Mouse (Mus musculus) spleen, postnatal 36 days (tissue): ENCODE data around the gene Dars2.

Source experiments
- DNase-seq, 2 experiments: peaks; one replicate each; pipeline ENCODE4 v3.0.0; 2022; ENCODE audit warnings: low spot score in 2 of 2, mixed read lengths in 1 of 2

The Dars2 gene

DNA sequence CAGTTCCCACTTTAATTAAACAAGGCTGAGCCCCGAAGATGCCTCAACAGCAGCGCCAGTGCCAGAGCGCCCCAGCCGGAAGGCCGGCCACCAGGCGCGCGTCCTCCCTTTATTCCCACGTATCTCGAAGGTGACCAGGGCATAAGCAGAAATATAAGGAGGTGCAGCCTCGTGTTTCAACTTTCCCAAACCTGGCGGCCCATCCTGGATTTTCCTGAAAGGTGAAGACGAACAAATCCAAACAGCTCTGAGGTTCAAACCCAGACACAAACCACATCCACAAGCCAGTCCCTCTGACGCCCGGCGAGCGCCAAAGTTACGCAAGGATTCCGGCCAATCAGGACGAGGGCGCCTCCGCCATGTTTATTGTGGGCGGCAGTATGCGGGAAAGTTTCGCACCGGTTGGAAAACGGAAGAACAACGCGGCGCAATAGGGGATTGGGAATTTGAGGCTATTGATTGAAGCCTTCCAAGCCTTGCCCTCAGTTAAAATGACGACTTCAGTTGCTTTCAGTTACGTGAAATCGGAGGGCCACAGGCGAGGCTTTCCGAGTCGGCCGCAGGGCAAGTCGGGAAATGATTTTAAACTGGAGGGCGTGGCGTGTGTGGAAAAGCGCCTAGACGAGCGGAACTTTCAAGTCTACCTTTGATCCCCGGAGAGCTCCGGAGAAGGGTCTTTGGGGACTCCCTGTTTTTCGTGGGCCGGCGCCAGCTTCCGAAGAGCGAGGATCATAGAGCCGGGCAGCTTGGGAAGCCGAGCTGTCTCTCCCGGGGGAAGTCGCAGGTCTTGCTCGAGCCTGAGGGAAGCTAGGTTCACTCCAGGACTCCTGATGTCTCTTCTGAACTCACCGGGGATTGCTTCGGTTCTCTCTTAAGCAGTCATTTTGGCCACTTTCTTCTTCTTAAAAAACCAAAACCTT lies at the start of gene Dars2, which contains the start of gene Cenpl:
Gene Dars2 (minus strand): TSS at position 307 of the 920 bp plus-strand sequence.
Gene Cenpl (plus strand): TSS at position 362 of the 920 bp plus-strand sequence.
- peak; percentile 92 to 95 for DNase-seq

DNA sequence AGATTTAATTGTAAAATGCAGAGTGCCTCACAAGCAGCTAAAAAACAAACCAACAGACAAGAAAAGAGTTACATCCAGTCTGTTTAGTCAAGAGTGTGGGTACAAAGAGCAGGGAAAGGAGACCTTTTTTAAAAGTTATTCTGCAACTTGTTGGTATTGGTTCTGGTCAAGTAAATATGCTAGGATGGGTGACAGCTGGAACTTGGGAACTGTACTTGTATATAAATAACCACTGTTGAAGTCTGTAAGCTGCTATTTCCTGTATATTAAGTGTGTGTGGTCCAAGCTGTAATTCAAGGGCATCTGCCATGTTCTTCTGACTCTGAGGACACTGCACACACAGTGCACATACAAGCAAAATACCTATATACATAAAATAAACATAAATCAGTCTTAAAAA lies 44.1 kb upstream of the Dars2 start:
- no peak for DNase-seq

GRCm38 (mm10) chr1:161109216-161109615 lies 38.8 kb upstream of the Dars2 start:
- no peak for DNase-seq

DNA sequence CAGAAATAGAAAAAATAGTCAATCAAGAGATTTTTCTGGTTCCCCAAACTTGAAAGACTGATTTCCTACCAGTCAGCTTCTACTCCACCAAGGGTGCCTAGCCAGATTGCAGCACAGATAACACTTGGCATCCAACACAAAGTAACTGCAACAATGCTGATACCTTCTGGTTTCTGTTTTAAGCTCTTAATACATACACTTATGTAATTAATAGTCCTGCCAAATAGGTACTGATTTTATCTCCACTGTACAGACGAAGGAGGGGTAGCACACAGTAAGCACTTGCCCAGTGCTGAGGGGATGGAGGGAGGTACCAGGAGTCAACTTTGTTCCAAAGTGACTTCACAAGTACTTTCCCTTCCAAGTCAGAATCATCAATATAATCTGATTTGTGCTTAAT lies 33.4 kb upstream of the Dars2 start:
- no peak for DNase-seq

DNA sequence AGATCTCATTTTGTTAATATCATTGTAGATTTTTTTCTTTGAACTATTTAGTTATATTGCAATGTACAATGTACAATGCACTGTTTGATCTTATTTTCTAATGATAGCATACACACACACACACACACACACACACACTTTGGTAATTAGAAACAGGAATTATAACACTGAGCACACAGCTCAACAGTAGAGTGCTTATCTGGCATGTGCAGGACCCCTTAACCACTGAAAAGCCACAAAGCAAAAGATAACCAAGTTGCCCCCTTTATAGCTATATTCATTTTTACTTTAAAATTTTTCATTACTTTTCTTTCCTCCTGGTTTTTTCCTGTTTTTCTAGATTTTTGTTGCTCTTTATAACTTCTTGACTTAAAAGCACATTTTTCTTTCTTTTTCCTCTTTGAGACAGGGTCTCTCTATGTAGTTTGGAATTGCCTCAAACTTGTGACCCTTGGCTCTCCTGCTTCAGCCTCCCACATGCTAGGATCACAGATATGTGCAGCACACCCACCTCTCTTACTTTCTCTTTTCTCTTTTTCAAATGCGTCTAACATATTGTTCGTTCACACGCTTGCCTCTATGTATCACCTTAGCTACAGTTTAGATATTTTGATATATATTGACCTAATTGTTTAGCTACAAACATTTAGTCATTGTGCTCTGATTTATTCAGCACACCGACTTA lies 29.4 kb upstream of the Dars2 start:
- no peak for DNase-seq

GRCm38 (mm10) chr1:161077243-161077642 lies 6.8 kb upstream of the Dars2 start:
- no peak for DNase-seq

GRCm38 (mm10) chr1:161076238-161076637 lies 5.8 kb upstream of the Dars2 start:
- DNase-seq, result no peak

GRCm38 (mm10) chr1:161071272-161071620 lies 788 bp upstream of the Dars2 start:
- DNase-seq, result peak in 1 of 2 experiments; percentile 8

DNA sequence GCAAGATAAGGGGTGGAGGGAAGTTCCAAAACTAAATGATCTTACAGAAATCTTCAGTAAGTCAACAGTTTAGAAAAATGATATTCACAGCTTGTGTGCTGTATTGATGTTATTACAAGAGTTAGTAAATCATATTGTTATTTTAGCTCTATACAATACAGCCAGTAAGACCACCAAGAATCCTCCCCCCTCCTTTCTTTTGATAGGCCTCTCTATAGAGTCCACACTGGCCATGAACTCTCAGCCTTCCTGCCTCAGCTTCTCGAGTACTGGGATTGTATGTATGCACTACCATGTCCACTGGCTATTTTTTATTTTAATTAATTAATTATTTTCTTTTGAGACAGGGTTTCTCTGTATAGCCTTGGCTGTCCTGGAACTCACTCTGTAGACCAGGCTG lies 7.1 kb downstream of the Dars2 start:
- DNase-seq, result no peak

DNA sequence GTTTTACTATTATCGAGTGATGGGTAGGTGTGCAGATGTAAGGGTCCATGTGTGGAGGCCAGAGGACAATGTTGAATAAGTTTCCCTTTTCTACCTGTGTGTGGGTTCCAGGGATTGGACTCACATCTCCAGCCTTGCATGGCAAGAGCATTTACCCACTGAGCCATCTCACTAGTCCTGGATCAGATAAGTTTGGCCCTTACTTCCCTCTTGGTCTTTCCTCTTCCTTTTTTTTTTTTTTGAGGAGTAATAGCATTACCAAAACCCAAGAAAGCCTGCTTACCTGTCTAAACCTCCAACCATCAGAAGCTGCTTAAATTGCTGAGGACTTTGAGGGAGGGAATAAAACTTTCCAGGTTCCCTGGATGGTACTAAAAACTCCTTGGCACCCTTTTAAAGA lies 13.3 kb downstream of the Dars2 start:
- DNase-seq, result no peak

DNA sequence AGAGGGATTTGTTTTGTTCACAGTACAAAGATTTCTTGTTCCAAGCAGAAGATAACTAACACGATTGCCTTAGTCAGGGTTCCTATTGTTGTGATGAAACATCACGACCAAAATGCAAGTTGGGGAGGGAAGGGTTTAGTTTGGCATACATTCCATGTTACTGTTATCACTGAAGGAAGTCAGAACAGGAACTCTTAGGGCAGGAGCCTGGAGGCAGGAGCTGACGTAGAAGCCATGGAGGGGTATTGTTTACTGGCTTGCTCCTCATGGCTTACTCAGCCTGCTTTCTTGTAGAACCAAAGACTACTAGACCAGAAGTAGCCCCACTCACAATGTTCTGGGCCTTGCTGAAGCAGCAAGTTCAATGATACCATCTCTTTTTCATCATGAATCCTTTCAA lies 23.5 kb downstream of the Dars2 start:
- DNase-seq, result no peak

DNA sequence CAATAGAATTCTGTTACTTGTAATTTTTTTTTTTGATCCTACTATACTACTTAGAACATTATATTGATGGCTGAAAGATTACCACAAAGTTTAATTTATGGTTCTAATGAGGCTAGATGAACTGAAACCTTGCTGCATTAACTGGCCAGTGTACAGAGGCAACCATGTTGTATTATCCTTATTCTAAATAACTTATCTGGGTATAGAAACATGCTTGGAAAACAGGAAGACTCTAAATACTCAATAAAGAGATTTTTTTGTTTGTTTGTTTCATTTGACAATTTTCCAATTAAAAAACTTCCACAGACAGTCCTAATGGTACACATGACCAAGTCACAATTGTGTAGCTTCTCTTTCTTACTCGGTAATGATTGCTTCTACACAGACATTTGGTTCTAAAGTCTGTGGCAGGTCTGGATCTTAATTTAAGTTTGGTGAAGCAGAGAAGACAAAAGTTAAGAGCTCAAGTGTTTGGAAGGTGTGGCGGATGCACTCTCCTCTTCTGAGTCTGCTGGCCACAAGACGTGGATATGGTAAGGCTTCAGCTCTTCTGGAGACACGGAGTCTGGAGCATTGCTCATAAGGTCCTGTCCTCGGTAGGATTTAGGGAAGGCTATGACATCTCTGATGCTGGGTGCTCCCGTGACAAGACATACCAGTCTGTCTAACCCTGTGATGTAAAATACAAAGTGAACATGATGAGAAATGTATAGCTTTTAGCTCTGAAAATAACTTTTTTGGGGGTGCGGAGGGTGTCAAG lies 29.0 kb downstream of the Dars2 start:
- no peak for DNase-seq

GRCm38 (mm10) chr1:161040855-161041254 lies 29.6 kb downstream of the Dars2 start:
- DNase-seq, result no peak

GRCm38 (mm10) chr1:161040426-161040770 lies 30.1 kb downstream of the Dars2 start:
- DNase-seq, result no peak

DNA sequence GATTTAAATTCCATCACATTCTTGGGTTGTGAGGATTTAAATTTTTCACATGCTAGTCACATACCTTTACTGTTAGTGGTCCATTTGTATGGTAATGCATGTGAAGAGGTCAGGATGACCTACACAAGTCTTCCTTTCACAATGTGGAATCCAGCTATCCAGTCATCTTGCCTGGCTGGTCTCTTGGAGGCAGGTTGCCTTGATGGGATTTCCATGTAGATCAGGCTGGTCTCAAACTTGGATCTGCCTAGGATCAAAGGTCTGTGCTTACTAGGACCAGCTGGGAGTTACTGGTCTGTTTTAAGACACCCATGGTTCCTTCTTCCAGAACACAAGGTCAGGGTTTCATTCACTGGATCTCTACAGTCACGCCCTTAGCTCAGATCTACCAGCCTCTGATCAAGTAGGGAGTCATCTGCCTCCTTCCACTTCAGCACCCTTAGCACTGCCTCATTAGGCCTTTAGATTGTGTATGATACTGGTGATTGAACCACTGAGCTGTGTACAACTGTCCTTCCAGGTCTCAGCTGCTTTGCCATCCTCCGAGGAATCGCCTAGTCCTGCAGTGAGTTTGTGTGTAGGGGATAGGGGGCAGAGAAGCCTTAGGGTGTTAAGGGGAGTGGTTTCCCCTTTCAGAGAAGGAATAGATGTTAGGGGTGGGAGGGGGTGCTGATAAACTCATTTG lies 30.6 kb downstream of the Dars2 start:
- DNase-seq, result no peak

DNA sequence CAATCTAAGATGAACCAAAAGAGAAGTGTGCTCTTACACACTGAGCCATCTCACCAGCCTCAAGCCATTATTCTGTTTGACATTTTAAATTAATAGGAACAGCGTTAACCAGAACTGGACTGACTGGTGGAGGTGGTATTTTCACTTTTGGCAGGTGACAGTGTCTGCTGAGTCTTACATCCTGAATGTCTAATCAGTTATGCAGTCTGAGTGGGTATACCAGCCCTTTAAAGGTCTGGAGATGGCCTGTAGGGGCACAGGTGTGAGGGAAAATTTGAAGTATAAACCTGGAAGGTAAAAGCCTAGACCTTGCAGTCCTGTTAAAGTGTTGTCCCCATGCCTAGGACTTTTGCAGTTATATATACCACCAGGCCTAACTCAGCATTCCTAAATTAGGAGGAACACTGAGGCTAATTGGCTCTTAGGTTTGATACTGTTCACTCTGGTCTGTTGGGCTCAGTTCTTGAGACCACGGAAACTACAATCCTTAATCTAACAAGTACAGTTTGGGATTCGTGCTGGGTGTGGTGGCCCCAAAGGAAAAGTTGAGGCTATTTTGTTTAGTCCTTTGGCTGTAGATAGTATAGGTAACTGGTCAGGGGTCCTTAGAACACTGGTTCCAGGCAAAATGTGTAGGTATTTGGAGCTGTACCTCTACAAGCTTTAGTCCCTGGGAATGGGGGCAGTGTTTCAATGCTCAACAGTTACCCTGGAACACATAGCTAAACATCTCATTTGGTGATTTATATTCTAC lies 31.3 kb downstream of the Dars2 start:
- no peak for DNase-seq

GRCm38 (mm10) chr1:161038004-161038403 lies 32.5 kb downstream of the Dars2 start:
- DNase-seq, result no peak

GRCm38 (mm10) chr1:161037599-161037998 lies 32.9 kb downstream of the Dars2 start:
- DNase-seq, result no peak

DNA sequence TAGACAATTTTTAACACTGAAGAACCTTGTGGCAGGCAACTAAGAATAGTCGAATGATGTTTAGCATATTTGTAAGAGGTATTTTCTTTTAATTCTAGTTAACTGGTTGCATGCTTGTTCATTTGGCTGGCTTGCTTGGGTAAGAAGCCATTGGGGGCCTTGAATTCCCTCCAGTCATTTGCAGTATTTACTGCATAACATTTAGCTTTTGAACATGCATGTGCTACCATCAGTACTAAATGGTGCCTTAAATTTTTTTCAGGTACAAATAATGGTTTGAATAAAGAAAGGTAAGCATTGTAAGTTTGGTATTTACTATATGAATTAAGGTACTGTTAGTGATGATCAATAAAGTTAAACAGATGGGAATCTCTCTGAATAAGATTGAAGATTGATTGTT lies 33.4 kb downstream of the Dars2 start:
- DNase-seq, result no peak

DNA sequence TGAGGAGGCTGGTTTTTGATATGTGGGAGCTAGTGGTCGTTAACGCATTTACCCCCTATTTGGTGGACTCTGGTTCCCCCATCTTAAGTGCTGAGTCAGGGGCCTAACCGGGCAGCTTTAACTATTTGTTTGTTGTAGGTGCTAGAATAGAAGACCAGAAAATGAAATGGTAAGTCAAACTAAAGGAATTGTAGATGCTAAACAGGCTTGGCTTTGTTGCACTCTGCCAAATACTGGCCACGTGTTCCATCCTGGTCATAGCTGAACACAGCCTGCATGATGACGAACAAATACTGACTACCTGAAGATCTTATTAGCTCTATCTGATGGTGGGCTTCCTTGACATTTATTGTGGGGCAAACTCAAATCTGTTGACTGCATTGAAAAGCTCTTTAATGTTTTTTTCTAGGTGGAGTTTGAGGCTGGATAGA lies 34.0 kb downstream of the Dars2 start:
- DNase-seq, result no peak

DNA sequence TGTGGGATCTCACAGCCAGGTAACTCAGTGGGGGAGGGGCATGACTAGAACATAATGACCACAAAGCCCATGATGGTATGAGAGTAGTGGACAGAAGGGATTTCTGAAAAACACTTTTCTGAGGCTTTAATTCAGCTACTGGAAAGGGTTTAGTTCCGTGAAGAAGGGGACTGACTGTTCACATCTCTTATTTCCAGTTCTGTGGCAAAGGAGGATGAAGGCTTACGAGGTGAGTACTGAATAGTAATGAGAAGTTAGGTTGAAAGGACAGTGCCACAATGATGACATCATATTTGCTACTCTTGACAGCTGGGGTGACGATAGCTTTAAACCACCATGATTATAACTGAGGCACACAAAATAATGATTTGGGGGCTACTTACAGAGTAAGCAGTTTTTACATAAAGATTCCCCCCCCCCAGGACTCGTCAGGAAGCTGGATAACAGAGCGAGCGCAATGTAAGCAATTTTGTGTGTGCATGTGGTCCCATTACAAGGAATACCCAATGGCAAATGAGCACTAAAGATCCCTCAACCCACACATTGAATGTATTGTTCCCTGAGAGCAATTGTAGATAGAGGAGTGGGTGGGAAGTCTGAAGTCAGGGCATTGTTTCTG lies 34.6 kb downstream of the Dars2 start:
- DNase-seq, result no peak
